Mouse (Mus musculus) forebrain, embryonic 10.5 days (tissue): ENCODE measurements around the gene Chit1. TPM values are rescaled to one million over a fixed set of nuclear protein-coding genes. Genes with fewer than 3 reads are reported as not detected.

Experiments
- DNase-seq: peaks from one replicate; pipeline ENCODE4 v3.0.0-alpha.2; 2017; ENCODE audit warnings: low spot score; ENCODE audit errors: extremely low spot score
- H3K27ac ChIP-seq: fragments of 300-500 bp; sonication (generic); 2 replicates; pipeline ENCODE4 v1.5.1; 2016; ENCODE audit warnings: mild to moderate bottlenecking
- H3K27me3 ChIP-seq: fragments of 300-500 bp; sonication (generic); 2 replicates; pipeline ENCODE4 v1.6.1; 2016; ENCODE audit warnings: mild to moderate bottlenecking; ENCODE audit not compliant: poor library complexity, severe bottlenecking
- H3K36me3 ChIP-seq: fragments of 300-500 bp; sonication (generic); replicated peaks from 2 replicates; pipeline ENCODE4 v1.6.1; 2016; ENCODE audit warnings: mild to moderate bottlenecking, moderate library complexity
- H3K4me1 ChIP-seq: fragments of 300-500 bp; sonication (generic); 2 replicates; pipeline ENCODE4 v1.6.1; 2016
- H3K4me3 ChIP-seq: fragments of 300-500 bp; sonication (generic); 2 replicates; pipeline ENCODE4 v1.5.1; 2016; ENCODE audit warnings: mild to moderate bottlenecking, moderate library complexity
- H3K9me3 ChIP-seq: fragments of 300-500 bp; sonication (generic); 2 replicates; pipeline ENCODE4 v1.6.1; 2016; ENCODE audit warnings: mild to moderate bottlenecking, moderate library complexity
- WGBS: fragments of 180-500 bp; shearing (Covaris S2); methylation state at CpG from one replicate; pipeline ENCODE4 v1.1.7; 2016; 5-methylcytosine and 5-hydroxymethylcytosine counted together
- polyA plus RNA-seq: library from polyadenylated mRNA; unstranded; fragments of >200 nt; fragmentation: Nextera tagmentation; extraction: Ambion mirVana; gene quantifications from 2 replicates; pipeline ENCODE4 v1.2.1, GENCODE M21; 2016

Gene Chit1
- not detected in 2 replicates for polyA plus RNA-seq

DNA sequence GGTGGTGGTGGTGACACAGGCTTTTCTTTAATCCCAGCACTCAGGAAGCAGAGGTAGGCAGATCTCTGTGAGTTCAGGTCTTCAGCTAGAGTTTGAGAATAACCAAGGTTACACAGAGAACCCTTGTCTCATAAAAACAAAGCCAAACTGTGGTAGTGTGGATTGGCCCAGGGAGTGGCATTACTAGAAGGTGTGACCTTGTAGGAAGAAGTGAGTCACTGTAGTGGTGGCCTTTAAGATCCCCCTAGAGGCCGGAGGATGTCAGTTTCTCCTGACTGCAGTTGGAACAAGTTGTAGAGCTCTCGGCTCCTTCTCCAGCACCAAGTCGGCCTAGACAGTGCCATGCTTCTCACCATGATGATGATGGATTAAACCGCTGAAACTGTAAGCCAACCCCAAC is at the start of gene Chit1:
Gene Chit1, plus strand, starts transcription at position 264 of the 400 bp plus-strand sequence.
- H3K4me3 ChIP-seq, result no peak within 1 kb of the TSS
- H3K9me3 ChIP-seq, result no peaks in the 10 kb centered on the region
- H3K27me3 ChIP-seq, result no peaks in the 10 kb centered on the region
- no peak within 1 kb of the TSS for H3K27ac ChIP-seq
- H3K4me1 ChIP-seq, result peaks cover 24% of the 10 kb centered on the region
- no peaks in the 10 kb centered on the region for H3K36me3 ChIP-seq
- 78% methylated on average over 4 of the region's 4 CpGs for WGBS
- no peak for DNase-seq

DNA sequence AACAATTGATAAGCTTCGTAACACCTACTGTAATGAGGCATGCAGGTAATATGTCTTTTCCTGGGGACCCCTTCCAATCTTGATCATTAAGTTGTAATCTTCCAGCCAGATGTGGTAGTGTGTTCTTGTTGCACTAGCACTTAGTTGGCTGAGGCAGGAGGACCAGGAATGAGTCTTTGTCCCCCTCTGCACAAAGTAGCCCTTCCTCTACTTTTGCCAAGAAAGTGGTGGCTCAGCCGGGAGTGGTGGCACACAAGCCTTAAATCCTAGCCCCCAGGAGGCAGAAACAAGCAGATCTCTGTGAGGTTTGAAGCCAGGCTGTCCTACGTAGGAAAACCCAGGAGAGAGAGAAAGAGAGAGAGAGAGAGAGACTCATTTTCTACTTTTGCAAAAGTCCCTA is 49.1 kb upstream of the Chit1 start:
- DNase-seq, result peak; percentile 25
- H3K4me3 ChIP-seq, result peak overlapping the region; percentile 52
- H3K36me3 ChIP-seq, result no peaks in the 10 kb centered on the region
- H3K4me1 ChIP-seq, result peaks cover 82% of the 10 kb centered on the region
- H3K27ac ChIP-seq, result peak overlapping the region; percentile 94
- 30% methylated on average over 3 of the region's 3 CpGs for WGBS
- no peaks in the 10 kb centered on the region for H3K9me3 ChIP-seq
- no peaks in the 10 kb centered on the region for H3K27me3 ChIP-seq

DNA sequence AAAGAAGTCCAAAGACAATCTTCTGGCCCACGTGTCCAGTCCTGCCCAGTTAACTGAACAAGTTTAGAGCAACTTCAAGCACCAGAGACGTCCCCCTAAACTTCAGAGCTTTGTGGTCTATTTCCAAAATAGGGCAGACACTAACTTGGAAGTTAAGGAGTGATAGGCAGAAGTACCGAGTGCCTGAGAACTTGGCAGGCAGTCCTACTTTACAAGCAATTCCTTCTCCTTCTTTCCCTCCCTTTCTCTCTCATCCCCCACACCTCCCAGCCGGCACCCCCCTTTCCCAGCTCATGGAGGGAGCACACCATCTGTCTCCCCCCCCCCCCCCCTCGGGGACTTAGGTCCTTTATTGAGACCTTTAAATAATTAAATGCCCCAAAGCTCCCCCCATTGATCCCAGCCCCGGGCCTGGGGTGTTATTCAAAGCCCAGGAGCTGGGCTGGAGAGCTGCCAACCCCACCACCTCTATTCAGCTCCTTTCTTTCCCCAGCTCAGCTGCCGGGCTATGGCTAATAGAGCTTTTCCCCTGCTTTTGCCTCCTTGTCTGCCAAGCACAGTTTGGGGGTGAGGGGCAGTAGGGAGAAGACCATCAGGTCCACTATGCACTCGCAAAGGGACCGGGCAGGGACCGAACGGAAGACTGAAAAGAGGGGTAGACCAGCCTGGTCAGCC is 48.5 kb upstream of the Chit1 start:
- peak; percentile 26 for DNase-seq
- H3K27ac ChIP-seq, result peak overlapping the region; percentile 94
- 4% methylated on average over 11 of the region's 11 CpGs for WGBS
- no peaks in the 10 kb centered on the region for H3K27me3 ChIP-seq
- no peaks in the 10 kb centered on the region for H3K9me3 ChIP-seq
- peak overlapping the region; percentile 52 for H3K4me3 ChIP-seq
- H3K4me1 ChIP-seq, result peaks cover 88% of the 10 kb centered on the region
- no peaks in the 10 kb centered on the region for H3K36me3 ChIP-seq

- Histone ChIP-seq H3K27ac (peak overlapping the region; percentile 94), H3K4me1 (peaks cover 95% of the 10 kb centered on the region), H3K9me3 (no peaks in the 10 kb centered on the region), H3K4me3 (peak overlapping the region; percentile 52), H3K27me3 (no peaks in the 10 kb centered on the region), H3K36me3 (no peaks in the 10 kb centered on the region)
- under 1% methylated on average over 33 of the region's 33 CpGs for WGBS
- peak; percentile 93 for DNase-seq
These were observed 47.8 kb upstream of the Chit1 start for GRCm38 (mm10) chr1:134063086-134063772.

DNA sequence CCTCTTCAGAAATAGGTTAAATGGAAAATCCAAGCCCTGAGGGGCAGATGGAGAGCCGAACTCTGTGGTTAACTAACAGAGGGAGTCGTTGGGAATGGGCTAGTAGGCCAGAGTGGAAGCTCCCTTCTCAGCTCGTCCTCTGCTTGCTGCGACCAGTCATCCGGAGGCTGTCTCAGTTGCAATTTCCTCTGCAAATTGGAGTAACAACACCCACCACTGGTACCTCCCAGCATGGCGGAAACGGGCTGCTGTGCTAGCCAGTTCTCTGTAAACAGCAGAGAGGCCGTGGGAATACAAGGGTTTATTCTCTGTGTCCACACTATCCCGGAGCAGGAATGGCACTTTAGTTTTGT is 47.3 kb upstream of the Chit1 start:
- peak overlapping the region; percentile 52 for H3K4me3 ChIP-seq
- peaks cover 91% of the 10 kb centered on the region for H3K4me1 ChIP-seq
- H3K9me3 ChIP-seq, result no peaks in the 10 kb centered on the region
- DNase-seq, result no peak
- H3K27me3 ChIP-seq, result no peaks in the 10 kb centered on the region
- H3K27ac ChIP-seq, result peak overlapping the region; percentile 94
- H3K36me3 ChIP-seq, result no peaks in the 10 kb centered on the region
- 5% methylated on average over 9 of the region's 9 CpGs for WGBS

DNA sequence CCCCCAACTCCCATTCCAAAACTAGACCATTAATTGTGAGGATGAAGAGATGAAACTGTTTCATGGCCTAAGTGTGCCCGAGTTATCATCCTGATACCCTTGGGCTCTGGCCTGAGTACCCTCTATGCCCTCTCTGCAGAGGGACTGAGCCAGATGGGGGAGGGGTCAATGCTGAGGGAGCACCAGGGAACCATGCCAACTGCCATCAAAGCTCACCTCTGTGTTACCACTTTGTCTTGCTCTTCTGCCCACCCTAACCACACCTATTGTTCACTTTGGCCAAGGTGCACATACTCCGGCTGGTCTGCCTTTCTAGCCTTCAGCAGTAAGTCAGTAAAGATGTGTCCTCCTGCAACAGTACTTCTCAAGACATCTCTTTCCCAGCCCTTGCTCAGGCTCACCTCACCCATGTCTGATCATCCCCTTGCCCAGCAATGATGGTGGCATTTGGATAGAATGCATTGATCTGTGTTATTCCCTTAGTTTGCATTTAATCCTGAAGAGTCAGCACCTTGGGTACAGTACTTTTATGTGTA is 46.7 kb upstream of the Chit1 start:
- WGBS, result 75% methylated on average over 2 of the region's 2 CpGs
- no peaks in the 10 kb centered on the region for H3K9me3 ChIP-seq
- peaks cover 87% of the 10 kb centered on the region for H3K4me1 ChIP-seq
- DNase-seq, result no peak
- peak overlapping the region; percentile 94 for H3K27ac ChIP-seq
- no peaks in the 10 kb centered on the region for H3K27me3 ChIP-seq
- peak overlapping the region; percentile 52 for H3K4me3 ChIP-seq
- H3K36me3 ChIP-seq, result no peaks in the 10 kb centered on the region

GRCm38 (mm10) chr1:134065241-134065809 is 45.7 kb upstream of the Chit1 start:
- 80% methylated on average over 4 of the region's 4 CpGs for WGBS
- H3K4me3 ChIP-seq, result no peak overlapping the region
- DNase-seq, result no peak
- H3K4me1 ChIP-seq, result peaks cover 89% of the 10 kb centered on the region
- H3K27me3 ChIP-seq, result no peaks in the 10 kb centered on the region; the same call in 1 of the 2 replicates
- H3K36me3 ChIP-seq, result no peaks in the 10 kb centered on the region
- peak overlapping the region; percentile 94 for H3K27ac ChIP-seq
- no peaks in the 10 kb centered on the region for H3K9me3 ChIP-seq

DNA sequence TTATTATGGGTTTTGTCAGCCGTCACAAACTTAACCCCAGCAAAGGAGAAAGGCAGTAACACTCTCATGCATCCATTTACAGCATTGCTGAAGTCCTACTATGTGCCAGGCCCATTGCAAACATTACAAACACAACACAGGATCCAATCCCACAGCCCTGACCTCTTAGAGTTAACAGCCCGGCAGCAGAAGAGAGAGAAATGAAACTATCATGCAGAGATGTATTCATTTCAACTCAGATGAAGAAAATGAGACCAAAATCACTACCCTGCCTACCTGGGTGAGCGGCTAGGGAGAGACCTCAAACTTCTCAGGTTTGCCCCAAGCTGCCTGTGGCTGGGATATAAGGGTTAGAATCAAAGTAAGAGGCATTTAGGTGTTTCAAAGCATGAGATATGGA is 44.5 kb upstream of the Chit1 start:
- Histone ChIP-seq H3K27ac (peak overlapping the region; percentile 94), H3K4me1 (peaks cover 89% of the 10 kb centered on the region), H3K36me3 (no peaks in the 10 kb centered on the region), H3K9me3 (no peaks in the 10 kb centered on the region), H3K27me3 (no peaks in the 10 kb centered on the region; the same call in 1 of the 2 replicates), H3K4me3 (no peak overlapping the region)
- WGBS, result 55% methylated on average over 3 of the region's 3 CpGs
- DNase-seq, result no peak

- H3K9me3 ChIP-seq, result no peaks in the 10 kb centered on the region
- no peak overlapping the region for H3K4me3 ChIP-seq
- peak overlapping the region; percentile 94 for H3K27ac ChIP-seq
- DNase-seq, result no peak
- WGBS, result 17% methylated on average over 8 of the region's 8 CpGs
- no peaks in the 10 kb centered on the region for H3K36me3 ChIP-seq
- H3K4me1 ChIP-seq, result peaks cover 89% of the 10 kb centered on the region
- no peaks in the 10 kb centered on the region; the same call in 1 of the 2 replicates for H3K27me3 ChIP-seq
These were observed 43.9 kb upstream of the Chit1 start for GRCm38 (mm10) chr1:134067143-134067619.

GRCm38 (mm10) chr1:134070099-134070669 is 40.9 kb upstream of the Chit1 start:
- no peaks in the 10 kb centered on the region; the same call in 1 of the 2 replicates for H3K27me3 ChIP-seq
- H3K4me3 ChIP-seq, result no peak overlapping the region
- H3K27ac ChIP-seq, result peak overlapping the region; percentile 85
- H3K36me3 ChIP-seq, result peaks cover 11% of the 10 kb centered on the region
- H3K4me1 ChIP-seq, result peaks cover 88% of the 10 kb centered on the region
- WGBS, result 82% methylated on average over 8 of the region's 8 CpGs
- no peaks in the 10 kb centered on the region for H3K9me3 ChIP-seq
- DNase-seq, result no peak

- H3K36me3 ChIP-seq, result peaks cover 25% of the 10 kb centered on the region
- H3K4me3 ChIP-seq, result no peak overlapping the region; the same call in 1 of the 2 replicates
- DNase-seq, result no peak
- 38% methylated on average over 10 of the region's 10 CpGs for WGBS
- H3K27ac ChIP-seq, result peak overlapping the region; percentile 85
- H3K9me3 ChIP-seq, result no peaks in the 10 kb centered on the region
- peaks cover 88% of the 10 kb centered on the region for H3K4me1 ChIP-seq
- no peaks in the 10 kb centered on the region; the same call in 1 of the 2 replicates for H3K27me3 ChIP-seq
These were observed 39.5 kb upstream of the Chit1 start for GRCm38 (mm10) chr1:134071411-134072018.

DNA sequence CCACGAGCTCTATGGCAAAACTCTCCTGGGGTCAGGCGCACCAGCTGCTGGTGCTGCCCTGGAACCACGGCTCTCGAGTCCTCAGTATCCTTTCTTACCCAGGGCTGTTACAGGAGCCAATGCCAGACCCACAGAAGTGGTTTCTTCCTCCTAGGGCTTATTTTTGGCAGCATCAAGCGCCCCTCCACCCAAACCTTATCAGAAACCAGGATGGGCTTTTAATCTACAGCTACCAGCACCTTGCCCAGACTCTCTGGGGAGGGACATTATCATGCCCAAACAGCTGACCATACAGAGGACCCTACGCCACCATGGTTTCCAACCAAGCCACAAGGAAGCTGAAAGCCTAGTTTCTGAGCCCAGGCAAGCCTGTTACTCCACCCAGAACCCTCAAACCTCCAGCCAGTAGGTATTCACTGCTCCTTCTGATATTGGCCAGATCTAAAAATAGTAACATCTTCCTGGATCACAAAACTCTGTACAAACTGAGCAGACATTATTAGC is 37.9 kb upstream of the Chit1 start:
- WGBS, result 85% methylated on average over 6 of the region's 6 CpGs
- peak overlapping the region; percentile 85 for H3K27ac ChIP-seq

More for the DNA sequence above, 37.9 kb upstream of the Chit1 start:
- Histone ChIP-seq H3K36me3 (peaks cover 33% of the 10 kb centered on the region), H3K4me1 (peaks cover 88% of the 10 kb centered on the region), H3K9me3 (no peaks in the 10 kb centered on the region), H3K27me3 (no peaks in the 10 kb centered on the region; the same call in 1 of the 2 replicates), H3K4me3 (peak overlapping the region; percentile 1; the same call in 1 of the 2 replicates)
- DNase-seq, result no peak
